Mouse (Mus musculus): Measurements from ENCODE around the gene Tmem98.

Tmem98 gene

GRCm38 (mm10) chr11:80809993-80810821, at the start of gene Tmem98:
Tmem98 (plus strand) TSS chr11:80810175.
- peak; percentile 53 for DNase-seq (ENCODE audit: low spot score)

GRCm38 (mm10) chr11:80761285-80761974, 48.5 kb upstream of the Tmem98 start:
- DNase-seq (ENCODE audit: low spot score) = no peak

GRCm38 (mm10) chr11:80762066-80762465, 47.9 kb upstream of the Tmem98 start:
- no peak for DNase-seq (ENCODE audit: low spot score)

DNA sequence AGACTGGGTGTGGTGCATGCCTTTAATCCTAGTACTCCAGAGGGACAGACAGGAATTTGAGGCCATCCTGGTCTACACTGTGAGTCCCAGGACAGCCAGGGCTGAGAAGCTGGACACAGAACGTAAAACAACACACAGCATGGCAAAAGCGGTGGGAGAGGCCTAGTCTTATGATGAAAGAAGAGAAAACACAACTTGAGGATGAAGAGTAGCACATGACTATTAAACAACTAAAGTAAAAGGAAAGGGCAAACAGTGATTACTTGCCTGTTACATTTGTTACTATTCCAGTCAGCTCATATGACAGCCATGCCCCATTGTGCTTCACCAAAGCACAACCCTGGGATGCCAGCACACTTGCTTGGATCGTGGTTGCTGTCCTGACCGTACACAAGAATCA, 43.9 kb upstream of the Tmem98 start:
- DNase-seq (ENCODE audit: low spot score) = no peak

GRCm38 (mm10) chr11:80766472-80767319, 43.3 kb upstream of the Tmem98 start:
- DNase-seq (ENCODE audit: low spot score) = no peak

DNA sequence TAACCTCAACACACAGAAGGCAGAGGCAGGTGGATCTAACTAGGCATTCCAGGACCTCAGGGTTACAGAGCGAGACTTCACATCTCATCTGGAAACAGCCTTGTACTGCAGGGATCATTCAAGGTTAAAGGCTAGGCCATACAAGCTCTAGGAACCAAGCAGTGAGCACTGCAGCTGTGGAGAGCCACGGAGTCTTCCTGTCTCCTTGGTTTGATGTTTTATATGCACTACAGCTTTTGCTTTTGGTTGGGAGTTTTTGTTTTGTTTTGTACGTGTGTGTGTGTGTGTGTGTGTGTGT, 42.7 kb upstream of the Tmem98 start:
- no peak for DNase-seq (ENCODE audit: low spot score)

GRCm38 (mm10) chr11:80771186-80771585, 38.8 kb upstream of the Tmem98 start:
- no peak for DNase-seq (ENCODE audit: low spot score)

- no peak for DNase-seq (ENCODE audit: low spot score)
Observed at GRCm38 (mm10) chr11:80771596-80772250, 38.3 kb upstream of the Tmem98 start.

- DNase-seq (ENCODE audit: low spot score) = no peak
Observed at GRCm38 (mm10) chr11:80772595-80773210, 37.3 kb upstream of the Tmem98 start.

DNA sequence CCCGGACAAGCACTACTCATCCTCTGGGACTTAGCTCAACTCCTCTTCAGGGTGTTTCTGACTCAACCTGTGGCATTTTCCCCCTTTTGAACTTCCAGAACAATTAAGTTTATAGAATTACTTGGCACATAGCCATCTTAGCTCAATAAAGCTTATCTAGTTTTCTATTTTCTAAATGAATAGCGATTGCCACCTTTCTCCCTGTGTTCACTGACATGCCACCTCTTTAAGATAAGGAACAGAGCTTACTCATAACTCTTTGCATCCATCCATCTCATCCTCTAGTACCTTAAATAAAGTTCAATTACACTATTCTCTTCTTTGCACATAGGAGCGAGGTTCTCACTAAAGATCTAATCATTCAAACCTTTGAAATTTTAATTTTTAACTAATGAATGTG, 34.4 kb upstream of the Tmem98 start:
- DNase-seq (ENCODE audit: low spot score) = no peak

DNA sequence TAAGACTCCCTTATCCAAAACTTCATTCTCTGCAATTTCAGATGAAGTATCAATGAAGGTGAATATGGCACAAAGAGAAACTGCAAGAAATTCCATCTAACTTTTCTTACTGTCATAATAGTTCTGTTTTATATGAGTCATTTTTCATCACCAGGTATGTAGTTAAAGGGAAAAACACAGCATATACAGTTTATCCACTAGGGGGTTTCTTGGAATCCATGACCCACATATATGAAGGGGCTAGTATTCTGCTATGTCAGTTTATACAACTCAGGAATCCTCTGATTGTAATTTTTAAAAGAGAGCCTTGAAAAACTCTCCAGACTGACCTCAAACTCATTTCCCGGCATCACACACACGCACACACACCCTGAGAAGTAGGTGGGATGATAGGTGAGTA, 32.3 kb upstream of the Tmem98 start:
- DNase-seq (ENCODE audit: low spot score) = no peak

DNA sequence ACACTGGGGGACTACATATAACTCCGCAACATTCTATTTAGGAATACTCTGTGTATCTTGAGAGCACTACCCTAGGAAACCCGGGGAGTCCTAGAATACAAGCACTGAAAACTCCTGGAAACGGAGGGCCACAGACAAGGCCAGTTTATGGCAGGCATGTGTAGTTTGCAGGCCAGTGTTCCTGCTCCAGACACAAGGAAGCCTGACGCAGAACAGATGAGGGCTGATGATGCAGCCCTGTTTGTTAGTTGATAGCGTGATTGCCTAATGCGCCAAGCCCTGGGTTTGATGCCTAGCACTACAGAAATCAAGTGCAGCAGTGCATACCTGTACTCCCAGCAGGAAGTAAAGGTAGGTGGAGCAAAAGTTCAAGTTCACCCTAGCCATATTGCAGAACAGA, 31.8 kb upstream of the Tmem98 start:
- DNase-seq (ENCODE audit: low spot score) = no peak

GRCm38 (mm10) chr11:80778916-80779526, 31.0 kb upstream of the Tmem98 start:
- DNase-seq (ENCODE audit: low spot score) = no peak

GRCm38 (mm10) chr11:80779527-80780344, 30.2 kb upstream of the Tmem98 start, which contains the start of gene Myo1d:
Myo1d (minus strand) TSS chr11:80780025.
- peak; percentile 95 for DNase-seq (ENCODE audit: low spot score)

- DNase-seq (ENCODE audit: low spot score) = no peak
Observed at GRCm38 (mm10) chr11:80781535-80781934, 28.4 kb upstream of the Tmem98 start.

DNA sequence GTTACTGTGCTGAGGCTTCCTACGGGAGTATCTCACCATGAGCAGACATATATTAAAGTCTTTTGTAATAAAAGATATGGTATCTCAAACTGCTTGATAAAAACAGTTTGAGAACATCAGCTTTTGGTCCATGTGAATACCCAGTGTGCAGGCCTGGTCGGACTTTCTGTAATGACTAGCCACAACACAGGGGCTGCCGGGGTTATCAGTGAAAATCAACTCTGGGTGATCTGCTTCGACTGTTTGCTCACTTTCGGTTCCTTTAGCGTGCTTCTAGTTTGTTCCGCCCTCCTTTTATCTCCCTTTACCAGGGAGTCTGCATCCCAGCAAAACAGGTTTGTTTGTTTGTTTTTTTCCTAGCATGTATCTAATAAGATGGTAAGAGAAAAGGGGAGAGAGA, 26.5 kb upstream of the Tmem98 start:
- no peak for DNase-seq (ENCODE audit: low spot score)

DNA sequence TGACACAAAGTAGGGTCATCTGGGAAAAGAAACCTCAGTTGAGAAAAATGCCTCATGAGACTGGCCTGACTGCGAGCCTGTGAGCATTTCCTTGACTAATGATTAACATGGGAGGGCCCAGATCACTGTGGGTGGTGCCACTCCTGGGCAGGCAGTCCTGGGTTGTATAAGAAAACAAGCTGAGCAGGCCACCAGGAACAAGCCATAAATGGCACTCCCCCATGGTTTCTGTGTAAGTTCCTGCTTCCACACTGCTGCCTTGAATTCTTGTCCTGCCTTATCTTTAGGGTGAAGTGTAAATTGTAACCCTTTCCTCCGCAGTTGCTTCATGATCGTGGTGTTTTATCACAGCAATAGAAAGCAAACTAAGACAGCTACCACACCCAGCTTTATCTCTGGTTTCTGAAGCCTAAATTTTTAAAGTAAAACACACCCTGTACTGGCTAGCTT, 25.7 kb upstream of the Tmem98 start:
- DNase-seq (ENCODE audit: low spot score) = no peak

DNA sequence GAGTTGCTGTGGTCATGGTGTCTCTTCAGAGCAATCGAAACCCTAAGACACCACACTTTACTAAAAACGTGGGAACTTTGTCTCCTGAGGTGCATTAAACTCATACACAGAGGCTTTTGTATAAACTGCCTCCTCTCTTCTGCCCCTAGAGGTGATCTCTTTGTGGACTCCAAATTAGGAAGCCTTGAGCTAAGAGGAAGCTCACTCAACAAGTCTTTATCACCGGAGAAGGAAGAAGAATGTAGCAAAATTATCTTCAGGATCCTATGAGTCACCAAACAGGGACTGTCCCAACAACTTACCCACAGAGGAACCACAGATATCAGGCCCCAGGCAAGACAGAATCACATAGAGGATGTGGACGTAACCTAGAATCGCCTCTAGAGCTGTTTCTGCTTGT, 24.3 kb upstream of the Tmem98 start:
- no peak for DNase-seq (ENCODE audit: low spot score)

DNA sequence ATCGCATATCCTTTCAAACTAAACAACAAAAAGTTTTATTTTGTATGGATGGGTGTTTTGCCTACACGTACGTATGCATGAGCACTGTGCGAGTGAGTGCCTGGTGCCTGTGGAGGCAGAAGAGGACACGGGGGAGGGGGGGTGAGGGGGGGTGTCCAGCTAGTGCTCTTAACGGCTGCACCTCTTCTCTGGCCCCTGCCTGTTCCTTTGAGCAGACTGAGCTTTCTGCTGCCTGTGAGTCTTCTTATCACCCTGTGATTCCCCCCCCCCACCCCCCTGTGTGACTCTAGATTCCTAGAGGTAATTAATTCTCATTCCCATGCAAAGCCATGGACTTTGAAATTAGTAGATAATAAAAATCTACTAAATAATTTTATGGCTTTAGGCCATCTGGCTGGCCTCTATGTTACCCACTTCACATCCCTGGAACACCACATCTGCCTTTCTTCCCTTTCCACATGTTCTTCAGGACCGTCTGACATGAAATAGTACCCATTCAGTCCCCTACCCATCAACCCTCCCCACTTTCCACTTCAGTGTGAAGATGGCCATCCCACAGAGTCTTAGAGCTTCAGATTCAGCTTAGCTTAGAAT, 20.2 kb upstream of the Tmem98 start:
- no peak for DNase-seq (ENCODE audit: low spot score)

DNA sequence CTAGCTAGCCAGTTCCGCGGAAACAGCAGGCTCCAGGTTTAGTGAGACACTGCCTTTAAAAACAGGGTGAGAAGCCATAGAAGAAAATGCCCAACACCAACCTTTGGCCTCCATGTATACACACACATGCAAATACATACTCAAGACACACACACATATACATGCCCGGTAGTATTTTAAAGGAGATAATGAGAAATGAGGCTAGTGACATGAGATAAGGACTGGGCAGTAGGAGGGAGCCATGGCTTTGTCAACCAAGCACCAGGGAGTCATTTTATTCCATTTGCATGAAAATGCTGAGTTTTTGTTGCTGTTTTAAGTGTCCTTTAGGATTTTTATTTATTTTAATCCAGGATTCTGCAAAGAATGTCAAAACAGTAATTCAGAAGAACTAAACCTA, 19.6 kb upstream of the Tmem98 start:
- DNase-seq (ENCODE audit: low spot score) = no peak

All from testis, postnatal 10 days (tissue).